In the genomic region with DNA sequence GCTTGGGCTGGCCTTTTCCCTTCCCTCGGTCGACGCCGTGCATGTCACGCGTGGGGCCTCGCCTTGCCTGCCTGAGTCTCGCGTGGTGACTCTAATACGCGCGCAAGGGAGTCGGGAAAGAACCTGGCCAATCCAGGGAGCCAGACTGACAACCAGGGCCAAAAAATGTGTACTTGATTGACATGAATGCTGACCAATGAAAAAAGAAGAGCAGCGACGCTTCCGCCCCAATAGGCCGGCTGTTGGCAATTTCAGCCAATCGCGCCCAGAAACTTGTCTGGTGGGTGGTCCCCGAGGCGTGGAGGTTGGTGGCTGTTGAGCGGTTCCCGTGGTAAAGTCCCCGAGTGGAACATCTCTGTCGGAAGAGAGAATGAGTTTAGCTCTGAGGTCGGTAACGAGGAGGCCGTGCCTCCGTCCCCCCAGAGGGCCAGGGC, we compare ENCODE assay signal across 8 mouse cellular contexts. TPM values are rescaled to one million over a fixed set of nuclear protein-coding genes. Genes with fewer than 3 reads are reported as not detected.
A peak's percentile ranks its signal among the peaks of the same experiment; 100 is the strongest.
DNase-seq lines count a peak whose midpoint lies in the region; ATAC-seq lines count a peak whose summit lies in the region.

A gene (plus strand): TSS at position 107 of the 434 bp plus-strand sequence.

- peak; percentile 94 for DNase-seq in adrenal gland, adult 2 months
- DNase-seq in embryo, embryonic 10.5 days (ENCODE audit: low spot score), result peak; percentile 98
- peak; percentile 90 for DNase-seq in gastrocnemius, postnatal 14 days
- peak; percentile 99 for DNase-seq in induced T-regulatory cell, adult 2 months (ENCODE audit: low read depth)
- peak; percentile 87 to 94 for DNase-seq in left cerebral cortex, adult 8-10 months (ENCODE audit: low spot score in 2 of 2)
- peak; percentile 97 for DNase-seq in right cerebral cortex, postnatal 10 days (ENCODE audit: low spot score in 2 of 2)
- DNase-seq in urinary bladder, postnatal 36 days (ENCODE audit: low spot score in 2 of 2), result peak; percentile 86 to 90

- peak; percentile 82 for ATAC-seq in megakaryocyte, adult 5-6 weeks (ENCODE audit: poor library complexity, severe bottlenecking)

- intact Hi-C loops in gastrocnemius, postnatal 14 days (cut with DNase I; ENCODE audit: low total_unique reads), result no loop called here

RNA-seq across cellular contexts. Expression of the gene that starts here (rescaled TPM):
- total RNA-seq in adrenal gland, adult 2 months (2021), result 100 to 1,000 TPM; 116 to 135 TPM
- 0.48 and 0.77 TPM in 2 replicates for polyA plus RNA-seq in adrenal gland, adult 2 months (2012; rRNA removed)
- total RNA-seq in gastrocnemius, postnatal 14 days (2021), result 10 to 100 TPM; 44.6 to 45.8 TPM
- total RNA-seq in left cerebral cortex, adult 8-10 months (2022), result 100 to 1,000 TPM; 117 to 141 (median 130) TPM
- total RNA-seq in megakaryocyte, adult 5-6 weeks (2015), result 138 and 147 TPM in 2 replicates
- 245 and 248 TPM in 2 replicates for total RNA-seq in megakaryocyte, adult 5-6 weeks (2017)

Comparison
In these comparisons a context has a peak if more than half of its experiments do, and no peak if none do; other contexts are left out.
1. Peak in every context shown above with its lines: DNase-seq and ATAC-seq.